ENCODE assay signal across 20 mouse cellular contexts in genomic region chr6:134276954-134277353, GRCm38 (mm10).
DNase-seq lines count a peak whose midpoint lies in the region; ATAC-seq and TF ChIP-seq lines count a peak whose summit lies in the region.
"Had no signal": no experiment of that assay in that cellular context is flagged by ENCODE, and none has a peak within 500 bp of the region (broad histone marks: within the 10 kb centered on the region; RNA-seq: fewer than 3 reads in every experiment).

No protein-coding gene starts in this region.

- H3K27ac ChIP-seq in forebrain, postnatal 0 days (ENCODE audit: low read depth, low read length) = no peak overlapping the region
- no peak overlapping the region for H3K27ac ChIP-seq in hindbrain, embryonic 10.5 days
- H3K27ac ChIP-seq: embryonic facial prominence, embryonic 13.5 days; forebrain, embryonic 12.5 days; hindbrain, embryonic 13.5 days; hindbrain, postnatal 0 days; intestine, embryonic 15.5 days had no signal

- ATAC-seq in frontal cortex, adult (ENCODE audit: low TSS enrichment) = peak; percentile 83
- ATAC-seq in common myeloid progenitor, adult 5-6 weeks (replicated peaks; ENCODE audit: low read depth, poor library complexity, severe bottlenecking) = peak; percentile 77
- 0 out of 2 replicates have a peak, but pooled peaks have one; percentile 51 for ATAC-seq in megakaryocyte, adult 5-6 weeks (ENCODE audit: poor library complexity, severe bottlenecking)
- ATAC-seq in forebrain, postnatal 0 days = no peak
- ATAC-seq: hindbrain, postnatal 0 days; intestine, embryonic 15.5 days had no signal

- H3K9me3 ChIP-seq in forebrain, postnatal 0 days (ENCODE audit: low read length) = no peaks in the 10 kb centered on the region
- no peaks in the 10 kb centered on the region for H3K9me3 ChIP-seq in hindbrain, embryonic 10.5 days
- H3K9me3 ChIP-seq: embryonic facial prominence, embryonic 13.5 days; forebrain, embryonic 12.5 days; heart, embryonic 12.5 days; hindbrain, embryonic 13.5 days; intestine, embryonic 15.5 days had no signal

- no peak for DNase-seq in frontal cortex, postnatal 10 days (ENCODE audit: low spot score in 2 of 2)
- peak; percentile 20 for DNase-seq in CD4-positive helper T cell, adult 2 months (ENCODE audit: low read depth, low spot score)
- DNase-seq in natural killer cell, adult 2 months (ENCODE audit: low spot score in 2 of 2) = no peak
- DNase-seq in forebrain, postnatal 0 days = no peak
- DNase-seq in hindbrain, embryonic 10.5 days (ENCODE audit: low spot score) = no peak
- DNase-seq: adrenal gland, postnatal 10 days; cerebellum, adult 11-12 months; cerebellum, adult 9-10 months; cerebellum, postnatal 25 days; gastrocnemius, postnatal 14 days; heart, postnatal 36 days had no signal

- TF ChIP-seq CTCF in forebrain, postnatal 0 days (IDR thresholded peaks at IDR 0.05; ENCODE audit: low read depth) = no peak

- H3K4me2 ChIP-seq in forebrain, postnatal 0 days (ENCODE audit: low read depth) = no peak overlapping the region
- H3K4me2 ChIP-seq: embryonic facial prominence, embryonic 13.5 days; forebrain, embryonic 12.5 days; heart, embryonic 12.5 days; hindbrain, embryonic 13.5 days; intestine, embryonic 15.5 days had no signal

- H3K9ac ChIP-seq in forebrain, postnatal 0 days = no peak overlapping the region
- H3K9ac ChIP-seq: embryonic facial prominence, embryonic 13.5 days; forebrain, embryonic 12.5 days; heart, embryonic 12.5 days; hindbrain, embryonic 13.5 days; intestine, embryonic 15.5 days had no signal

- H3K4me1 ChIP-seq in forebrain, postnatal 0 days (ENCODE audit: insufficient read depth) = no peaks in the 10 kb centered on the region
- no peaks in the 10 kb centered on the region for H3K4me1 ChIP-seq in hindbrain, embryonic 10.5 days (replicated peaks)
- H3K4me1 ChIP-seq: embryonic facial prominence, embryonic 13.5 days; forebrain, embryonic 12.5 days; hindbrain, embryonic 13.5 days; intestine, embryonic 15.5 days had no signal

- no peak overlapping the region for H3K4me3 ChIP-seq in forebrain, postnatal 0 days (ENCODE audit: low read depth, low read length)
- H3K4me3 ChIP-seq in hindbrain, embryonic 10.5 days = no peak overlapping the region
- H3K4me3 ChIP-seq: embryonic facial prominence, embryonic 13.5 days; forebrain, embryonic 12.5 days; heart, embryonic 12.5 days; hindbrain, embryonic 13.5 days; intestine, embryonic 15.5 days had no signal

- 90% methylated on average over 2 of the region's 2 CpGs for WGBS in forebrain, postnatal 0 days
- 90% methylated on average over 2 of the region's 2 CpGs for WGBS in hindbrain, embryonic 10.5 days

- no peaks in the 10 kb centered on the region for H3K36me3 ChIP-seq in forebrain, postnatal 0 days (ENCODE audit: insufficient read depth)
- peaks cover 6% of the 10 kb centered on the region; the same call in 1 of the 2 replicates for H3K36me3 ChIP-seq in hindbrain, embryonic 10.5 days
- H3K36me3 ChIP-seq: forebrain, embryonic 12.5 days; hindbrain, embryonic 13.5 days; intestine, embryonic 15.5 days had no signal

- H3K27me3 ChIP-seq in forebrain, postnatal 0 days (ENCODE audit: insufficient read depth, low read length) = no peaks in the 10 kb centered on the region
- no peaks in the 10 kb centered on the region for H3K27me3 ChIP-seq in hindbrain, embryonic 10.5 days (ENCODE audit: insufficient read depth, poor library complexity, severe bottlenecking)
- H3K27me3 ChIP-seq: embryonic facial prominence, embryonic 13.5 days; forebrain, embryonic 12.5 days; heart, embryonic 12.5 days; hindbrain, embryonic 13.5 days; intestine, embryonic 15.5 days had no signal
